Mouse (Mus musculus) A20 (cell line): ENCODE results near the gene Mettl27.
A peak's percentile ranks its signal among the peaks of the same experiment; 100 is the strongest.

Source experiments
- DNase-seq: peaks from one replicate; pipeline ENCODE4 v3.0.0-alpha.2; 2011; ENCODE audit warnings: low read depth, low spot score

Gene Mettl27

DNA sequence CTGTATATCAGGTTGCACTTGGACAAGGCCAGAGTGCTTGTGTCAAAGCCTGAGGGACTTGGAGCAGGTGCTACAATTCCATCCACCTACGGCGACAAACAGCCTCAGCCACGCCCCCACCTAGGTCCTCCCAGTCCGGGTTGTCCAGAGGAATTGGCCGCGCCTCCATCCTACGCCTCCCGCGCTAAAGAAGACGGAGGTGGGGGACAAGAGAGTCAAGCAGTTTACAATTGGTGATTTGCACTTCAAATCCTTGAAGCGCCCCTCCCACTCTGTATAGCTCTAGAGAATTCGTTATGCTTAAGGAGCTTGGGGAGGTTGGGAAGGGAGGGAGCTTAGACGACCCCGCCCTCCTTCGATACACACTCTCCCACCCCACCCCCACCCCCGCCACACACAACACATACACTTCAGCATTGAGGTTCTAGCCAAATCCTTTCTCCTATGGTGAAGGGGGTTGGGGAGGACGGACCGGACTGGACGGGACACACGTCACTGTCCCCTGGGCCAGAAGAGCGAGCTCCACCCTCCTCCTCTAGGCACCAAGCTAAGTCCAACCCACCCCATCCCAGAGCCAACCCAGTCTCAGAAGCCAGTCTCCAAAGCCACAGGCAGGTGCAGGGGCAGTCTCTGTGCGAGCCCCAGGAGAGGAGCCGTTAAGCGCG, 53.6 kb downstream of the Mettl27 start, which contains the start of gene Cldn3:
TSS of gene Cldn3 (plus strand) at position 582 of the 665 bp plus-strand sequence.
- DNase-seq: no peak

DNA sequence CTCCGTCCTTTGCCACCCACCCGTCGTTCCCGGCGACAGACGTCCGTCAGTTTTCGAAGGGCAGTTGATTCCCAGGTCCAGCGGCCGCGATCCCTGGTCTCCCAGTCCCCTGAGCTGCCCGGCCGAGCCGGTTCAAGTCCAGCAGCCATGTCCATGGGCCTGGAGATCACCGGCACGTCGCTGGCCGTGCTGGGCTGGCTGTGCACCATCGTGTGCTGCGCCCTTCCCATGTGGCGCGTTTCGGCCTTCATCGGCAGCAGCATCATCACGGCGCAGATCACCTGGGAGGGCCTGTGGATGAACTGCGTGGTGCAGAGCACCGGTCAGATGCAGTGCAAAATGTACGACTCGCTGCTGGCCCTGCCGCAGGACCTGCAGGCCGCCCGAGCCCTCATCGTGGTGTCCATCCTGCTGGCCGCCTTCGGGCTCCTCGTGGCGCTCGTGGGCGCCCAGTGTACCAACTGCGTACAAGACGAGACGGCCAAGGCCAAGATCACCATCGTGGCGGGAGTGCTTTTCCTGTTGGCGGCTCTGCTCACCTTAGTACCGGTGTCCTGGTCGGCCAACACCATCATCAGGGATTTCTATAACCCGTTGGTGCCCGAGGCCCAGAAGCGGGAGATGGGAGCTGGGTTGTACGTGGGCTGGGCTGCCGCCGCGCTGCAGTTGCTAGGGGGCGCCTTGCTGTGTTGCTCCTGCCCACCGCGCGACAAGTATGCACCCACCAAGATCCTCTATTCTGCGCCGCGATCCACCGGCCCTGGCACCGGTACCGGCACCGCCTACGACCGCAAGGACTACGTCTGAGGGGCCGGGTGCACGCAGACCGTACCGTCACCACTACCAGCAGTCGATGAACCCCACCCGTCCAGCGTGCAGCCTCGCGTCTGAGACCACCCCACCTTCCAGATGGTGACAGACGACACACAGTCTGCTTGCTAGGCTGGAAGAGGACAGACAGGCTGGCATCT, 54.4 kb downstream of the Mettl27 start:
- DNase-seq: no peak

DNA sequence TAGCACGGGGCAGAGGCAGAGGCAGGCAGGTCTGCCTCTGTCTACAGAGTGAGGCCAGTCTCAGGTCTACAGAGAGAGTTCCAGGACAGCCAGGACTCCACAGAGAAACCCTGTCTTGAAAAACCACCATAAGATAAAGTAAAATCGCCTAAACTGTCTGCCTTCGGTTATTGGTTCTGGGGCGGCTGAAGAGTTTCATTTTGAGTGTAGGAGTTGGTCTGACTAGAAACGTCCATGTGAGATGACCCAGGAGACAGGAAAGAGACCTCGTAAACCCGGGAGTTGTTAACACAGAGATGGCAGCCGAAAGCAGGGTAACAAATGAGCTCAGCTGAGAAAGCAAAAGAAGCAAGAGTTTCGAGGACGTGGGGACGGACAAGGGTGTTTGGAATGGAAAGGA, 57.0 kb downstream of the Mettl27 start:
- peak; percentile 10 for DNase-seq

DNA sequence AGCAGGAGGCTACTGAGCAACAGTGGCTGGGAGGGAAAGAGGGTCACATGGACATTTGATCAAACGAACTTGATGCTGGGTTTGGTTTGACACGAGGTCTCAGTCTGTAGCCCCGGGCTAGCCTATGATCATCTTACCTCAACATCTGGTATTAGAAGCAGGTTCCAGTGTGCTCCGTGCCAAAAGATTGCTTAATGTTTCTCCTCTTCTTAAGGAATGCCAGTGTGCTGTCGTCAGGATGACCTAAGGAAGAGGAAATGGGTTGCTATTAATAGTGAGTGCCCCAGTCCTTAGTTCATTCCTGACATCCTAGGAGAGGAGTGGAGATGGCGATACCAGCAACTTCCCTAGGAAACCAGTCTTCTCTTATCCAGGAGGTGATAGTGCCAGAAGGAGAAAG, 57.6 kb downstream of the Mettl27 start:
- DNase-seq: no peak
